Mouse (Mus musculus): ENCODE measurements around the gene Bag3.
"Not testable (repeated sequence)": the region's sequence is repeated elsewhere in the genome, so short reads cannot be mapped to it uniquely, and the experiment has no call there.

Gene Bag3

DNA sequence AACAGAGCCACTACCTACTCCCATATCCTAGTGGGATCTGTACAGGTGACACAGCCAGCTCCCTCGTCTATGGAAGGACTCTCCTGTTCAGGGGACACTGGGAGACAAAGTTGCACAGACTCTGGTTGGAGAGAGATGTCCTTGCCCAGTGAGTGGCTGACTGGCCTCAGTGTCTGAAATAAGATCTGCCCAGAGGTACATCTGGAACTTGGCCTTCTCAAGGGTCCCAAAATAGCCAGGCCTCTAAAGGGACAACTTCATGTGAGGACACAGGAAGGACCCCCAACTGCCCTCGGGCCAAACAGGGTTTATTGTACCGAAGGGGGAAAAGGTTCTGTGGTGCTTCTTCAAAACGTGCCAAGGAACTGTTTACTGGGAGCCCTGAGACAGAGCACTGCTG lies 14.8 kb downstream of the Bag3 start:
- DNase-seq (ENCODE audit: low spot score): no peak

DNA sequence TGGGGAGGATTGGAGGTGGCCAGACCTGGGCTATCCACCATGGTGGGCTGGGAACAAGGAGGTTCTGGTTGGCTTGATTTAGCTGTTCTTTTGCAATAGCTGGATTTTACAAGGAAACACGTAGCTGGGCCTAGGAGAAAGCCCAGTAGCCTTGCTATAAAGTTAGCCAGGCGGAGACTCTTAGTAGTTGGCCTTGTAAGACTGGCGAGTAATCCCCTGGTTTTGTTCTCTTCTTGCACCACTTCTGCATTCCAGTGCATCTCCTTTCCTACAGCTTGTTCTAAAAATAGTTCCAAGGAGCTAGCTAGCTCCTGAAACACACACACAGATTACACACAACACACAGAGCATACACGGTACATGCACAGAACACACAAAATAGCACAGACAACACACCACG lies 15.4 kb downstream of the Bag3 start:
- no peak for DNase-seq (ENCODE audit: low spot score)

DNA sequence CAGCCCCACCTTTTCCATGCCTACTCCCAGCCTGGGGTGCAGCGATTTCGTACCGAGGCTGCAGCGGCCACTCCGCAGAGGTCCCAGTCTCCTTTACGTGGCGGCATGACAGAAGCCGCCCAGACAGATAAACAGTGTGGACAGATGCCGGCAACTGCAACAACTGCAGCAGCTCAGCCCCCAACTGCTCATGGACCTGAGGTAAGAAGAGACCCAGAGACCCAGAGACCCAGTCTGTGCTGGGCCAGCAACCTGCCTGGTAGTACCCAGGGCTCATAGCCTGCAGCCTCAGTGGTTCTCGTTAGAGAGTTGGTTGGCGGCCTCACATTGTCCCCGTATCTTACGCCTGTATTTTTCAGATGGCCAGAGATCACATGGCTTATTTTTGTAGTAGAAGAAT lies 16.7 kb downstream of the Bag3 start:
- DNase-seq (ENCODE audit: low spot score): no peak

DNA sequence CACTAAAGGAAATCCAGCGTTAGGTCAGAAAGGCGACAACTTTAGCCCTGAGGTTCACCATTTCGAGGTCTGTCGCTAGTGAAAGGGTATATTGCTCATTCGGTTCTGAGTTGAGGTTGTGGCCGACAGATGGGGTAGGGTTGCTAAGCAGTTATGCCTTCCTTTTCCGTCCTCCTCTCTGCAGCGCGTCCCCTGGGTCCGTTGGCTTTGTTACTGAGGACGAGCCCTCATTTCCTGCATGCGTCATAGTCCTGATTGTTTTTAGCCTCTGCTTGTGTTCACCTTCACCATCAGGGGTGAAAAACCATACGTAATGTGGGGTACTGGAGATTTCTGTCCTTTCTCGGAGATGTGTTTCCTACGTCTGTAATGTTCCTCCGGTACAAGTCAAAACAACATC lies 17.3 kb downstream of the Bag3 start:
- no peak for DNase-seq (ENCODE audit: low spot score)

DNA sequence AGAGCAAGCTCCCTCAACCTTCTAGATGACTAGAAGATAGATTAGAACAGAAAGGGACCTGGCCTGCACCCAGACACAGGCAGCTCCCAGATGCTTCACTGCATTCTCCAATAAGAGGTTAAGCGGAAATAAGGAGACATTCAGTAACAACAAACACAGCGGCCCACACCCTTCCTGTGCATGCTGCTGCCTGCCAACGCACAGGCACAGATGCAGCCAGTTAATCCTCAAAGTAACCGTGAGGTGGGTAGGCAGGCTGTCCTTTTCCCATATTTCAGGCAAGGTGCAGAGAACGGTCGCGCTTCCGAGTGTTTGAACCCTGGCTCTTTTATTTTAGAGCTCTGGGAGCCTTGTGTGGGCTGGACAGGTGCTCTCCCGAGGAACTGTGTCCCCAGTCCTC lies 17.8 kb downstream of the Bag3 start:
- DNase-seq (ENCODE audit: low spot score): no peak

DNA sequence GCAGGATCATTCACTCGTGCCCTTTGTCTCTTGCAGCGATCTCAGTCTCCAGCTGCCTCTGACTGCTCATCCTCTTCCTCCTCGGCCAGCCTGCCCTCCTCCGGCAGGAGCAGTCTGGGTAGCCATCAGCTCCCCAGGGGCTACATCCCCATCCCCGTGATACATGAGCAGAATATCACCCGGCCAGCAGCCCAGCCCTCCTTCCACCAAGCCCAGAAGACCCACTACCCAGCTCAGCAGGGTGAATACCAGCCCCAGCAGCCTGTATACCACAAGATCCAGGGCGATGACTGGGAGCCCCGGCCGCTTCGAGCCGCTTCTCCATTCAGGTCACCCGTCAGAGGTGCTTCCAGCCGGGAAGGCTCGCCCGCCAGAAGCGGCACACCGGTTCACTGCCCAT lies 18.4 kb downstream of the Bag3 start:
- DNase-seq (ENCODE audit: low spot score): no peak

DNA sequence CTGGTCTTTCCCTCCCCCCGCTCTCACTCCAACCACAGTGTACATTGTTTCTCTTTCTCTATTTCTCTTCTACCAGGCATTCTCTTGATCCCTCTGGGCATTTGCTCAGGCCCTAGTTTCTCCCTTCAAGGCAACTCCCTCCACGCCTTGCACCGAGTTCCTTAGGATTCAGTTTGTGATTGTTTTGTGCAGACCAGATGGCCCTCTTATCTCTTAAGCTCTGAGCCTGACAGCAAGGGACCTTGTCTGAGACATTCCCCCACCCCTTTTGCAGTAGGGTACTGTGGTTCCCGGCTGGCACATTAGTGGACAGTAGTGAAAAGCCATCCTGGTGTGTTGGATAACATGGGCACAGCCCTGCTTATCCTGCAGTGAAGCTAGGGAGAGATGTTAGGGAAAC lies 19.1 kb downstream of the Bag3 start:
- no peak for DNase-seq (ENCODE audit: low spot score)

DNA sequence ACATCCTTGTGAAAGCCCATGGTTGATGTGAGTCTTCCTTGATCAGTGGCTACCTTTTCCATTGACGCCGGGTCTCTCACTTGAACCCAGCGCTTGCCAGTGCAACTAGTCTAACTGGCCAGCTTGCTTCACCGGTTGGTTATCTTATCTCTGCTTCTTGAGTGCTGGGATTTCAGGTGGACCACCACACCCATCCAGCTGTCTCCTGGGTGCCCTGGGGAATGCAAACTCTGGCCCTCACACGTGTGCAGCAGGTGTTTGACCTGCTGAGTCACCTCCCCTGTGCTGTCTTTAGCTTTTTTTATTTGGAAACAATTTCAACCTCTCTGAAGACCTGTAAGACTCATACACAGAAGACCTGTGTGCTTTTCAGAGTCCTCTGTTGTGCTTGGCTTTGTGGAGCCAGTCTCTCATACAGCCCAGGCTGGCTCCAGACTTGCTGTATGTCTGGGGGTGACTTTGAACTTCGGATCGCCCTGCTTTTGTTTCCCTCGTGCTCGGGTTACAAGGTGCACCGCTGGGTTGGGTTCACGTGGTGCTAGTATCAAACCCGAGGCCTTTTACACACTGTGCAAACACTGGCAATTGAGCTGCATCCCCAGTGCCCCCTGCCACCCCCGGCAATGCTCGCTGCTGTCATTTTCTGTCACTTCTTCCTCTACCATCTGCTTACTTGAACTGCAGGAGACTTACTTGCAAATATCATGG lies 19.9 kb downstream of the Bag3 start:
- DNase-seq (ENCODE audit: low spot score): no peak

DNA sequence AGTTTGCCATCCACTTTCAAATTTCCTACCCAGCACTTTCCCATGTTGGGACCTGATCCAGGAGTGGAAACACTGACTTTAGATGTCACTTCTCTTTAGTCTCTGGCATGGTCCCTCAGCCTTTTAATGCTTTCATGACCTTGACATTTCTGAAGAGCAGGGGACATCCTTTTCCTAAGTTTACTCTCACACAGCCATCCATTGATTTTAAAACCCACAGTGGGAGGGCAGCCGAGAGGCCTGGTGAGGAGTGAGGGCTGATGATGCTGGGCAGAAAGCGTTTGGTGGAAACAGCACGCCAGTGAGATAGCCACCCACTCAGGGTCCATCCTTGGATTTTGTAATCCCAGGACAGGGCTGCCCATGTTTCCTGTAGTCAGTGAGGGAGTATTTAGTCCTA lies 20.5 kb downstream of the Bag3 start:
- no peak for DNase-seq (ENCODE audit: low spot score)

DNA sequence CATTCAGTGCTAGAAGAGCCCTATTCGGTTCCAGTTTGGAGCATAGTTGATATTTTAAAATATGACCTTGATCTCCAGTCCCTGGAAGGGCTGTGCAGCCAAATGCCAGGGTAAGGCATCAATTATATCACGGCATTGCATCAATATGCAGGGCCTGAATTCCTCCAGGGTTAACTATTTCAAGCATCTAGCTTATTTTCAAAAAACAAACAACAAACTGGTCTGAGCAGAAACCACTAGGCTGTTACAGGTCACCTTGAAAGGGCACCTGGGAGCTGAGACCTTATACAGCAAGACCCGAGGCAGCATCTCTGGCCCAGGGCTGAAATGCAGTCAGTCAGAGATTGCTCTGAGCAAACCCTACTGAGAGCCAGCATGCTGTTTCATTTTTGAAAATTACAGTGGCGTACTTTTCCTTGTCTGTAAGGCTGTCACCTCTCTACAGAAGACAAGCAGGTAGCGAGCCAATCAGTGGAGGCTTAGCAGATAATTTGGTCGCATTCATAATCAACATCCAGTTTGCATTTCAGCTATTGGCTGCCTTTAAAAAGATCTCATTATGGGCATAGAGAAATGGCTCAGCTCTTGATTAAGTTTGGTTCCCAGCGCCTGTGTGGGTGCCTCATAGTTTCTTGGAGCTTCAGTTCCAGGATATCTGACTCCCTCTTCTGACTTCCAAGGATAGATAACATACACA lies 21.3 kb downstream of the Bag3 start:
- no peak for DNase-seq (ENCODE audit: low spot score)

DNA sequence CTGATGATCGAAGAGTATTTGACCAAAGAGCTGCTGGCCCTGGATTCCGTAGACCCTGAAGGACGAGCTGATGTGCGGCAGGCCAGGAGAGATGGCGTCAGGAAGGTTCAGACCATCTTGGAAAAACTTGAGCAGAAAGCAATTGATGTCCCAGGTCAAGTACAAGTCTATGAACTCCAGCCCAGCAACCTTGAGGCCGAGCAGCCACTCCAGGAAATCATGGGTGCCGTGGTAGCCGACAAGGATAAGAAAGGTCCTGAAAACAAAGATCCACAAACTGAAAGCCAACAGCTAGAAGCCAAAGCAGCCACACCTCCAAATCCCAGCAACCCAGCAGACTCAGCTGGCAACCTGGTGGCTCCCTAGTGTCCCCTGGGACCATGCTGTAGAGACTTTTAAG lies 22.6 kb downstream of the Bag3 start:
- no peak for DNase-seq (ENCODE audit: low spot score)

DNA sequence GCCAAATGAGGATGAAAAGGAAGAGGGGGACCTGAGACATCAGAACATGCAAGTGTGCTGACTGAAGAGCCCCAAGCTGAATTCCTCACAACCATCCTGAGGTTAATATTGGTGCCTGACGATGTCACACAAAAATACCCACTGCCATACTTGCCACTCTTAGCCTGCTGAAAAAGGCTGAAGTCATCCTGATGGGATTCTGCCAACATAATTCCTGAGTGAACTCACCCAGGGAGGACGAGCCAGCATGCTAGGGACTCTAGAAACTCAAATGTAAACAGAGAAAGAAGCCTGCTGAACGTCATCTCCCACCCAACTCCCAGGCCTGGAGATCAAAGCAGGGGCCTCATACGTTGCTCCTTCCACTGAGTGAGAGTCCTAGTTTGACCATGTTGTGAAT lies 25.7 kb downstream of the Bag3 start:
- DNase-seq (ENCODE audit: low spot score): peak; percentile 71

DNA sequence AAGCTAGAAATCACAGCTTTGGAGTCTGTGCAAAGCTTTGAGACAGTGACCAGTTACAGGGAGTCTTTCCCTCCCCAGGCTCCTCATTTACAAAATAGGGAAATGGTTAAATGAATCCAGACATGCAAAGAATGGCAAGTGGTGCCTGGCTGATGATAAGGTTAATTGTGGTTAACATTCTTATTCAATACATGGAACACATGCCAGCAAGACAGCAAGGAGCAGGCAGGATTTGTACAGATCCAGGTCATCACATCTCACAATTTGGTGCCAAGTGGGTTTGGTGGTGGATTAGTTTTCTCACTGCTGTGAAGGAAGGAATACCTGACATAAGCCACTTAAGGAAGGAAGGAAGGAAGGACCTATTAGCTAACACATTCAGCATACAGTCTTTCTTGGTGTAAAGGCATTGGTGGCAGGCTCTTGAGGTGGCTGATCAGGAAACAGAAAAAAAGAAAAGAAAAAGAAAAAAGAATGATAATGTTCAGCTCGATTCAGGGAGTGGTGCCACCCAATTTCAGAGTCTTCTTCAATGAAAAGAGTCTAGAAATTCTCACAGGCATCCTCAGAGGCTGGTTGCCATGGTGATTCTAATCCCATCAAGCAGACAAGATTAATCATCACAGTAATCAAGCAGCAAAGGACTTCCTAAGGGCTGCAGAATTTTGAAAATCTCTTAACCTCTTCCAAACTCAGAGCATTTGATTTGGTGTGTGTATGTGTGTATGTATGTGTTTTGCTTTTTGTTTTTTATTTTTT lies 27.1 kb downstream of the Bag3 start:
- no peak for DNase-seq (ENCODE audit: low spot score)

DNA sequence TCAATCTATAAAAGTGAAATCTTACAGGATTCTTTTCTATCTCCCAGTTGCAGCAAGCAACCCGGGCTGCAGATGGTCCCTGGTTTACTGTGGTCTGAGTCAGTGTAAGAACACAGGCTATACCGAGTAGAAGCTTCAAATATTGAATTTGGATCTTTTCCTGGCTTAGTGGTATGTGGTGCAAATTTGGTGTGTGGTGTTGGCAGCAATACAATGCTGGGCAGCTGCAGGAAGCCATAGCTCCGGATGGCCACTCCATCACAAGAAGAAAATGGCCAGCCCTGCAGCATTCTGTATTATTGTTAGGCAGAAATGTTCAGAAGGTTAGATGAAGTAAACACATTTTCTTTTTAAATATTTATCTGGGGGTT lies 27.7 kb downstream of the Bag3 start:
- DNase-seq (ENCODE audit: low spot score): no peak

DNA sequence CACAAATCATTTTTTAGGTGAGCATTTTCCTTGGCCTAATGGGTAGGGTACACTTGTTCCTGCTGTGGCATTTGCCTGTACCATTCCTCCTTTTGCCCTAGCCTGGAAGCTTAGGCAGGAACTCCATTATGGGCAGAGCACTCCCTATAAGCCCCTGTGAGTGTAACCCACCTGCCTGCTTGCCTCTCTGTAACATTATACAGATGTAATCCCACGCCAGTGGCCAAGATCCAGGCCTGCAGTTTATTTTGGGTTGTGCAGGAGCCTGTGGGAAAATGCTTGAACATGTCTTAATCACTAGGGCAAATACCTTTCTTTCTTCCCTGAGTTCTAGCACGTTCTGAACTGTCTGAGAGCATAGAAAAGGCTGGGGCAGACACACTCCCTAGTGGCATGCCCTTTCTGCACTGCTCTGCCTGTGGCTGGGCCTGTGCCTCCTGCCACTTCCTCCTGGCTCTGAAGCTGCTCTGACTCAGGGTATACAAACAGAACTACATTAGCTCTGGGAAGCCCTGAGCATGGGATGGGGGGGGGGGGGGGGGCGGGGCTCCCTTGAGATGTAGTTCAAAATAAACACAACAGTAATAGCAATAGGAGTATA lies 29.8 kb downstream of the Bag3 start:
- peak; percentile 30 for DNase-seq (ENCODE audit: low spot score)

DNA sequence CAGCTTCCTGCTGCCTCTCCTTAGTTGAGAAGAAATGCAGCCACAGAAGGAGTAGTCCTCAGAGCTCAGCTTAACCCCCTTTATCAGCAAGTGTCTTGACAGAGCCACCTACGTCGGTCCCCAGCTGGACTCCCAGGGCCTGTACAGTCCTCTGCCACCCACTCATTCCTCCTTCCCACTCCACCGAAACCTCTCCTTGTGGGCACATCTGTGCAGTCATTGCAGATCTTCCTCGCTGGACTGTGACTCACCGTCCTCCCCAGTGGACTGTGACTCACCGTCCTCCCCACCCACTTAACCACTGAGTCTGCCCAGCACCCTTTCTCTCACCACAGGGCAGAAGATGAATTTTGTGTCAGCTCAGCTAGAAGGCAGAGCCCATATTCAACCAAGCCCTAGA lies 31.1 kb downstream of the Bag3 start:
- DNase-seq (ENCODE audit: low spot score): no peak

DNA sequence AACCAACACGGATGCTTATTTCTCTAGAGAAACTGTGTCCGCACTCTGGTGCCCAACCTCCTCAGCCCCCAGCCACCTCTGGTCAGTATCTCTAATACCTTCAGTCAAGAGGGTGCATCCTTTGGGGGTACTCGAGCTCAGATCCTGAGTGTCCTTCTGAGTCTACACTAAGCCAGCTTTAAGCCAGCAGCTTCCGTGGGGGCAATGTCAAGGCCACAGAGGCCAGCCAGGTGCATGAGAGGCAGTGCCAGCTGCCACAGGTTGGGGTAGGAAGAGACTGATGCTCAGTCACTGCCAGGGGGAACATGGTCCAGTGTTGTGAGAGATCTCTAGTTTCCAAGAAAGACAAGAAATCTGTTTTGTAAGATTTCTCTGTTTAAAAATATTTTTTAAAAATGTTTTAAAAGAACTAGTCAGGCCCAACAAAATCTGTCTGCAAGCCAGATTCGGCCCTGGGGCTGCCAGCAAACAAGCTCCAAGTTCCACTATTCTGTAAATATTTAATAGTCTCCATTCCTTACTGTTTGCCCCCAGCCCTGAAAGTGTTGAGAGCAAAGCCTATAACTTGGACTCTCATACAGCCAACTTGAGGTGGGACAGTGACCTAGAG lies 31.8 kb downstream of the Bag3 start:
- DNase-seq (ENCODE audit: low spot score): no peak

DNA sequence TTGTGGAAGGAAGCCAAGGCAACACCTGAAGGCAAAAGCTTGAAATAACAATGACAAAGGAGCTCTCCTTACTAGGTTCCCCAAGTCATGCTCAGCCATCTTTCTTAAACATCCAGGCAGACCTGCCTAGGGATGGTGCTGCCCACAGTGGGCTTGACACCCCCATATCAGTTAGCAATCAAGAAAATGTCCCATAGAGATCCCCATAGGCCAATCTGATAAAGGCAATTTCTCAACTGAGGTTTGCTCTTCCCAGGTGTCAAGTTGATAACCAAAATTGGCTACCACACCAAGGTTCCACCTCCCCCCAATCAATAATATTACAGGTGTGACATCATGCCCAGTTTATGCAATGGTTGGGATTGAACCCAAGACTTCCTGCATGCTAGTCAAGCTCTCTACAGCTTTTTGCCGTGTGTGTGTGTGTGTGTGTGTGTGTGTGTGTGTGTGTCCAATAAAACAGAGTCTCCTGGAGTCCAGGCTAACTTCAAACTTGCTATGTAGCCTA lies 33.6 kb downstream of the Bag3 start:
- no peak for DNase-seq (ENCODE audit: low spot score)

DNA sequence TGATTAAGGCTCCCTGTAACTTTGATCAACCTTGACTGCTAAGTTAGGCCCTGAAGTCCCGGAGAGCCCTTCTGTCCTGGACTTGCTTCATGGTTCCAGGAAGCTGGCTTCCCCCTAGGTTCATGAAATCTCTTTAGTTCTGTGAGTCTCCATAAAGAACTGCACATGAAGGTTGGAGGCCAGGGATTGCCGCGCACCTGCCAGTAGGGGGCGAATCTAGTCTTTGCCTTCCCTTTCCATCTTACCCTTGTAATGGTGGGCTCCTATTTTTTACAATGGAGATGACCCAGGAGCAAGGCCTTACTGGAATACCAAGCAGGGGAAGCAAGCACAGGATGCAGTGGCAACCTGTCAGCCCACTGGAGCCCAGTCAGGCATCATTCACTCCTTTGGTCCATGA lies 40.0 kb downstream of the Bag3 start:
- DNase-seq (ENCODE audit: low spot score): no peak

DNA sequence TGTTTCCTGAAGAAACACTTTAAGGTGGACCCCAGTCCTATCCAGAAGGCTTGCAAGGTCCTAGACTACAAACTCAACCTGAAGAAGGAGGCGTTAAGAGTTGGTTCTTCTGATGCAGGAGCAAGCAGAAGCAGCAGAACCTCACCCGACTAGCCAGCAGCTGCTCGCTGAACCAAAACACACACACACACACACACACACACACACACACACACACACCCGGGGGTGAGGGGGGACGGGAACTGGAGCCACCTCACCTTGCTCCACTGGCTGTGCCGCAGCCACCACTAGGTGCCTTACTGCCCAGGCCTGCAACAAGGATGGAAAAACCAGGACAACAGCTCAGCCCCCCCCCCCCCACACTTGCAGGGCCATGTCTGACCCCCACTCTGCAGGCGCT lies 42.9 kb downstream of the Bag3 start:
- no peak for DNase-seq (ENCODE audit: low spot score)

DNA sequence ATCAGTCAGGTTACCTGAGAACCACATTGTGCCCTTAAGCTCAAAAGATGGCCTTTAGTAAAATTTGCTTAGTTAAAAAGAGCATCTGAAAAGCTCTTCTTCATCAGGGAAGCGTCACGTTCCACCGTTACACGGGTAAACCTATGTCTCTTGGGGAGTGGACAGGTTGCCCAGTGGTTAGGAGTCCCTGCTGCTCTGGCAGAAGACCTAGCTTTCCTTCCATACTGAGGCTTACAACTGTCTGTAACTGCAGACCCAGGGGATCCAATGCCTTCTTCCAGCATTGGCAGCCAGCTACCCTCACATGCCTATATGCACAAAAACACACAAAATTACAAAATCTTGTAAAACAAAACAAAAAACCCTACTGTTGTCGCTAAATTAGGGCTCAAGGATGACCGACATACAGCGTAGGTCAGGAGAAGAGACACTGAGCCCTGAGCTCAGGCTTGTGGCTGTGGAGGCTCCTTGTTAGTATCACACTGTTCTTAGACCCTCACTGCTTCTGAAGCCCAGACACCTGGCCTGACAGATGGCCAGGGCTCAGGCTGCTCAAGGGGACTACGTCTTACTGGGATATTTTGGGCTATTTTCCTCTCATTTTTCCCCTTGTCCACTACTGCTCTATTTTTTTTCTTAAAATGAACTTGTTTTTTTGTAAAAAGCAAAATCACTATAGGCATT lies 44.3 kb downstream of the Bag3 start:
- DNase-seq (ENCODE audit: low spot score): no peak

DNA sequence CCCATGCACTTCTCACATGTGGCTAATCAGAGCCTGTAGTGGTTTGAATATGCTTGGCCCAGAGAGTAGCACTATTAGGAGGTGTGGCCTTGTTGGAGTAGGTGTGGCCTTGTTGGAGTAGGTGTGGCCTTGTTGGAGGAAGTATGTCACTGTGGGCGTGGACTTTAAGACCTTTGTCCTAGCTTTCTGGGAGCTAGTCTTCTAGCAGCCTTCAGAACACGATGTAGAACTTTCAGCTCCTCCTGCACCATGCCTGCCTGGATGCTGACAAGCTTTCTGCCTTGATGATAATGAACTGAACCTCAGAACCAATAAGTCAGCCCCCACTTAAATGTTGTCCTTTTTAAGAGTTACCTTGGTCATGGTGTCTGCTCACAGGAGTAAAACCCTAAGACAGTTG lies 46.0 kb downstream of the Bag3 start:
- not testable (repeated sequence) for DNase-seq (ENCODE audit: low spot score)

Measured in adipocyte (in vitro differentiated cells).